Mouse (Mus musculus): Measurements from ENCODE around the gene Manea. TPM values are rescaled to one million over a fixed set of nuclear protein-coding genes. Genes with fewer than 3 reads are reported as not detected.

Manea gene
- 10 to 100 TPM; 13.9 to 16.5 TPM for total RNA-seq (2021)
- long read RNA-seq, experiment 1, full-length matches to known transcripts, result 1 of 4 reads
- long read RNA-seq, experiment 1, partial matches to known transcripts, result 0 of 4 reads
- long read RNA-seq, experiment 1, other reads (novel, unspliced or antisense), result 3 of 4 reads
- long read RNA-seq, experiment 2, full-length matches to known transcripts, result 4 of 4 reads
- long read RNA-seq, experiment 2, partial matches to known transcripts, result 0 of 4 reads
- long read RNA-seq, experiment 2, other reads (novel, unspliced or antisense), result 0 of 4 reads

DNA sequence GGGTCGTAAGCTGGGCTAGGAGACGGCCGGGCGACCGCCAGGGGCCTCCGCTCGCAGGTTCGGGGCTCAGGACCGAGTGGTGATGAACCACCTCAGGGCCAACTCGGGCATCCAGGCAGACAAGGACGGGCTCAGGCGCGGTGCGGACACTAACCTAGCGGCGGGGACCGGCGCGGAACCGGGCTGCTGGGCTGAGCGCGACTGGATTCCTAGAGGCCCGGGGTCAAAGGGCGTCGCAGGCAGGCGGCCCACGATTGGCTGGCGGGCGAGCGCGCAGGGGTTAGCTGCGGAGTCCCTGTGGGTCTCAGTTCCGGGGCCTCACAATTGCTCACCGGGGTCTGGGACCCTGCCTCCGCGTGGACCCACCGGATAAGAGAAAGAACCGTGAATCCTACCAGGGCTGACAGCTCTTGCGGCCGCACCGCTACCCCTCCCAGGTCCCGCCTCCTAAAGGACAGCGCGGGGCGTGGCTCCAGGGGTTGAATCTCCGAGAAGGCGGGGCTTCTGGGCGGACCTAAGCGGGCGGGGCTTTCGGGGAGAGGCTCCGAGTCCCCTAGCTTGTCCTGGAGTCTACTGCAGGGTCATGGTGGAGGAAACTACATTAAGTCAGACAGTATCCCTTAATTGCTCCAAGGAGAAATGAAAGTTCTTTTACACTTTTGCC, at the start of gene Manea:
Gene Manea (minus strand): TSS at position 449 of the 664 bp plus-strand sequence.
- DNase-seq, result peak; percentile 97 to 98

DNA sequence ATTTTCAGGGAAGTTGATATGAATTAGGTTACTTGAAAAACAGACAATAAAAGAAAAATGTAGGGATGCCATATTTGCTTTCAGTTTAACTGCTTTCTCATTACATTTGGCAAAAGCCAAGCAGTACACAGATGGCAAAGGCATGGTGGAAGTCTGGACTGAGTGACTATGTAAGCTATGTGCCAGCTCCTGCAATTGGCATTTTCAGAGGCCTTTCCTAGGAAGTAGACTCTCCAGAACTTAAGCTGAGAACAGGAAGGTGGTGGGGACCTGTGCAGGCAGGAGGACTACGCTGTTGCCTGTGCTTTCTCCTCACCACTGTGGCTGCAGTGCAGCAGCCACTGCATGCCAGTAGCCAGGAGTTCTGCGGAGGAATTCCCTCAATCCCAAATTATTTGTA, 7.9 kb upstream of the Manea start:
- no peak for DNase-seq

DNA sequence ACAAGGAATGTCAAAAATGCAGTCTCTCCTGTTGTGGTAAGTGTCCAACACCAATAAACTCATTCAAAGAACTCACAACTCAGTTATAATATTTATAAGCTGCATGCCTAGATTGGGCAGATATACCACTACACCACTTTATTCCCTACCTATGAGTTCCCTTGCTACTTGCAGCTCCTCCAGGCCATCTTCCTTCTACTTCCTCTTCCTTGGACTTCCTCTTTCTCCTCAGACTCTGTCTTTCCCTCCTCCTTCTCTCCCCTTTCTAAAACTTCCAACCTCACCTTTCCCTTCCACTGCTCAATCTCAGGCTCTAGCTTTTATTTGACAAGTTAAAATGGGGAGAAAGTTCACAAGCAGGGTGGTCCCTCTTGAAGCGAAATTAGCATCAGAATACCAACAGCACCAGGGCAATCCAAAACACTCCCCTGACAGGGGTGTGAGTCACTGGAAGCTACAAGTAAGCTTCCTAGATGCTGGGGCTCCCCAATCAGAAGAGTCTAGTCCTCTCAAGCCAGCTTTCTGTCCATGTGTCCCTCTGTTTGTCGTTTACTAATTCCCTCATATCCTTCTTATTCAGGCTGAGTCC, 7.0 kb upstream of the Manea start:
- DNase-seq, result no peak

DNA sequence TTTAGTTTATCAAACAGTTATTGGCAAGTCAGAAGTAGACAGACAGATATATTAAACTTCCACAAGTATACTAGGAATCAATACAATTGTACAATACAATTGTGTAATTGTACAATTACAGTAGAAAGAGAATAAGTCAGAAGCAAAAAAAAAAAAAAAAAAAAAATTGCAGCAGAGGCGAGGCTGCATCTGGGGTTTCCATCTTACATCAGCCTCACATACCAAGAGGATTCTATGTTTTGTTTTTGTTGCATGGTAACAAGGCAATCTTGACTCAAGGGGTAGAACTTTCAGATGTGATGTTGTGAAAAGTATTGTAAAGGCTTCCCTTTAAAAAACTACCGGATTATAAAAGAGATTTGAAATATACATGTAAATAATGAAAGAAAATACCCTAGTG, 548 bp upstream of the Manea start:
- no peak for DNase-seq

DNA sequence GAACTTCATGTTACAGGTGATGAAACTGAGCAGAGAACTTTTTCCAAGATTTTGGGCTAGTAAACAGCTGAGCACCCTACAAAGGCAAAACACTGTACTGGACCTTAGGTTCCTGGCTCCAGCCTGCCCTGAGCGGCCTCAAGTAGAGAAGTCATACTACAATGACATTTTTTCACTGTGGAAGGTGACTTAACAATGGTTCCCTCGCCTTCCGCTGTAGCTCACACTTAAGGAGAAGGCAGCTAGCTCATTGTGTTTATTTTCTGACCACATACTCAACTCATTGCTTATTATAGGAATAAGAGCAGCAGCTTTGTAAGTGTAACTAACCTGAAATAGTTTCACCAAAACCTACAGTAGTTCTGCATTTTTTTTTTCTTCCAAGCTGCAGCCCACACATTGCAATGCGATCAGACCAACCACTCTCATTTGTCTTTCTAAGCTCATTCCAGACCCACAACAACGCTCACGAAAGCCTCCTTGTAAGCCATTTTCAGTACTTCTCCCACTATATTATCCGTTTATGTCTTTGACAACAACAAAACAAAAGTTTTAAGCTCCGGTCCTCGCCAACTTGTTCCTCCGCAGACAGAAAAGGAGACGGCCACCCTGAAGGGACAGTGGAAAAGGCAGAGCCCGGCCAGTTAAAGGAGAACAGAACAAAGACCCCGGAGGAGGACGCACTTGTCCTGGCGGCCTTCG, 799 bp downstream of the Manea start:
- DNase-seq, result peak; percentile 5 to 10

DNA sequence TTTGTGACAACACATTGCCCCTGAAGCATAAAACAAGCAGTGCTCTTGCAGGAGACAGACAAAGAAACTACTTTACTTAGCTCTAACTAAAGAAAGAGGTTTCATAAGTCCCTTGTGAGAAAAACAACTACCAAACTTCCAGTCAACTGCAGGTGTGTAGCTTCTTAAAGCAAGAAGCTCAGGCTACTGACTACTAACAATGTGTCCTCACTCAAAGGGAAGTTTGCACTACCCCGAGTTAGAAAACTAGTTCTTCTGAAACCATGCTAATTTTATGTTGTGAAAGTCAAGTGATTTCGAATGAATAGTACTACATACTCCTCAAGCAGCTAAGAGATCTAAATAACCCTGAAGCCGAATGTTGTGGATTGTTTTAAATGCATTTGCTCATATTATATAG, 1.6 kb downstream of the Manea start:
- DNase-seq, result no peak

DNA sequence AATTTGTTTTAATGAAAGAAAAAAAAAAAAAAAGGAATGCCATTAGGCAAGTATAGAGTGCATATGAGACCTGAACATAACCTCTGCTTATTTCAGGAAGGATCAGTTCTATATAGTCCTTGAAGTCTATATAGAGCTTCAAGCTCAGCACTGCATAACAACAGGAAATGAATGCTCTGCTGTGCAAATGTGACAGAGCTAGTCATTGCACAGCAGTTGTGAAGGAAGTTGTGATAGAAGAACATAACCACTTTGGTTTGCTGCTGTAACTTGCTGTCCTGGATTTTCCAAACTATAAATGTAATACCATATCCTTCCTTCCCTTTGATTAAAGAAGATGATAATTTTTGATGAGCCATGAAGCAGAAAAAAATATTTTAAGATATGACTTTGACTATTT, 4.3 kb downstream of the Manea start:
- no peak for DNase-seq

DNA sequence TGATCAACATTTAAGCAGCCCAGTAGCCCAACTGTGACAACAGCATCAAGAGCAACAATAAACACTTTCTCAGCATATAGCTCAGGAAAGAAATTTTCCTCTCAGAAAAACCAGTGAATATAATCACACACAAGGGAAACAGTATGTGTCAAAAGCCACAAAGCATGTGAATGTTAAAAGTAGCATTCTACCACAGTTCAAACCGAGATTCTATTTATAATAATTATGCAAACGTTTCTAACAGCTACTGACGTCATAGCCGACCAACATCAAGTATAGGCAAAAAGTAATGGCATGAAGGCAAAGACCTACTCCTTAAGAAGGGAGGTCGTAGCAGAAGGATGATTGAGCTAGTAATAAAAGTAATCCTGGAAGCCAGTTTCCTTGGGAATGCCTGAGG, 8.1 kb downstream of the Manea start:
- no peak for DNase-seq

DNA sequence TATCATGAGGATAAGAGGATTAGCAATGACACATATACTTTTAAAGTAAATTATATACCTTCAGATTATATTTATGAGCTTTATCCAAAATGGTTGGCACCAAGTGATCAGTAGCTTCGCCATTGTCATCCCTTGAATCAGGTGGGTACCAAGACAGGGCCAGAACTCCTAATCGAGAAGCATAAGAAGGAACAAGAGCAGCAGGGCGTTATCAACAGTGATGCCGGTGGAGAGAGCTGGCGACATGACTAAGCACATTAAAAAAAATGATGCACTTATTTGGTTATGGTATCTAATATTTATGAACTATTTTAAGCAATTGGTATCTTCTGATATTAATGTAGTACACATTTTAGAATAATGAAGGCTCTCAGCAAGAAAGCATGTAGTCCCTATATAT, 10.1 kb downstream of the Manea start:
- no peak for DNase-seq

DNA sequence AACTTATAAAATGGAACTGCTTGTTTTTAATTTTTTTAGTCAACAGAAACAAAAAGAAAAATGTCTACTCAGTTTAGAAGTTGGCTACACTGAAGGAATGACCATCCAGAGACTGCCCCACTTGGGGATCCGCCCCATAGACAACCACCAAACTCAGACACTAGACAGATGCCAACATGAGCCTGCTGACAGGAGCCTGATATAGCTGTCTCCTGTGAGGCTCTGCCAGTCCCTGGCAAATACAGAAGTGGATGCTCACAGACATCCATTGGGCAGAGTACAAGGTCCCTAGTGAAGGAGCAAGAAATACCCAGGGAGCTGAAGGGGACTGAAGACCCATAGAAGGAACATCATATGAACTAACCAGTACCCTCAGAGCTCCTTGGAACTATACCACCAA, 42.0 kb downstream of the Manea start:
- DNase-seq, result peak in 1 of 2 experiments; percentile 35

DNA sequence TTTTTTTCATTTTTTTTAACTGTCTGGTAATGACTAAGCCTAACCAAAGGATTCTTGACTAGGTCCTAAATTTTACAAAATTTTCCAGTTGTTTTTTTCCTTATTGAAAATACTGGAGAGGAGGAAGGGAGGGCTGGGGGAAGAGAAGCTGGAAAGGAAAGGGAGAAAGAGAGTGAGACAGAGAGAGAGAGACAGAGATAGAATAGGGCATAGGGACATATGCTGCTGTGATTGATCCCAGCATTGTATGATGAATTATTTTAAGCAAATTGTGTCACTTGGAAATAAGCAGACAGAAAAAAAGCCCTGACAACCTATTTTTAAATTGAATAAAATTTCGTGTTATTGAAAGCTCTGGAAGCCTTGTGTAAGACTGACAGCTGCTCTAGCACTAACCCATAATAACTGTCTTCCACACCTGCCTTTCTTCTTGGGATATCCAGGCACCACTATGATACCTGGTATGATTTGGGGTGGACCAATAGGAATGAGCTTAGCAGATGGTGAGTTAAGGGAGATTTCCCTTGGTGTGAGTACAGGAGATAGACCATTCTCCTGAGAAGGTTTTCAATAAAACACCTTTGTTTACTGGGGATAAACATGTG, 69.5 kb downstream of the Manea start:
- DNase-seq, result no peak

DNA sequence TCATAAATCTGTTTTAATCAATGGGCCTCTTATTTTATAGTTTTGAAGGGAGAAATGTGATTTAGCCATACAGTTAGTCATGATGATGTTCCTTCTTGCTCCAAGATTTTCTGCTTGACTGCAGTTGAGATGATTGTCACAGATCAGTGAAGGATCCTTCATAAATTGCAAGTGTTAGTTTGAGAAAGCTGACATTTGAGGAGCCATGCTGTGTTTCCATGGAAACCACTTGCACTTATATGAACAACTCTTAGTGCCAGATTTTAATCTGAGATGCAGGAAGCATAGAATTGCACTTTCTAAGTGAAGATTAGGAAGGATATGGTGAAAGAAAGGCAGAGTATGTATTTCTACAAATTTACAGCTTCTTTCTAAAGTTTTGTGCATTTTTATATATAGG, 70.4 kb downstream of the Manea start:
- no peak for DNase-seq

DNA sequence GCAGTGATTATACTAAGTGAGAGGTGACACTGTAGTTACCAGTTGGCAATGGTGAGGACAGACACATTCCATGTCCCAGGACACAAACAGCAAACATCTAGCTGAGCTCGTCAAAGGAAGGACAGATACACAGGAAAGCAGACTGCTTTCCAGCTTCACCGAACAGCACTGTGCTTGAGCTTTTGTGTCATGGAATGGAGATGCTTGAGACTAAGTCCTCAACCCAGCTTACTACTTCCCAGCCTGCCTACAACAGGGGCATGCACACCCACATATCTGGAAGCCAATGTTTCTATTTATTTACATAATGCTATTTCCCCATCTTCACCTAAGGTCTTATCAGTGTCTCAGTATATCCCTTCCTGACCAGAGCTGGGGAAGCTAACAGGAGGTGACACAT, 70.9 kb downstream of the Manea start:
- DNase-seq, result no peak
